29 mouse cellular contexts compared by ENCODE assay signal in the genomic region with DNA sequence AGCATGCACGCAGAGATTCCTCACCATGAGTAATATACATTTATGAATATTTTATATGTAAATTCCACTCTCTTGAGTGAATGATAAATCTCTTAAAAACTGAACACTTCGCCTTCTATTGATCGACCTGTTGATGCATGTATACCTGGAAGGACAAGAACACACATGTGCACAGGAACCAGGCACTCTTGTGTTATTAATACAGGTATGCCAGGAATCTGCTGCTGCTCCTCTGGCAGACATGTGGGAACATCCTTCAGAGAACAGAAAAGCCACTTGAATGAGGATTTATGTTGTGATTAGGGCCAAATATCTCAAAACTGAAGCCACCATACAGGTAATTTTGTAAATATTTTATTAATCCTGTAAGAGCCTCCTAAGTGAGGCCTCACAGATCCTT.
"Had no signal": no experiment of that assay in that cellular context is flagged by ENCODE, and none has a peak within 500 bp of the region (broad histone marks: within the 10 kb centered on the region; RNA-seq: fewer than 3 reads in every experiment).

No protein-coding gene starts in this region.

- H3K27ac ChIP-seq: left cerebral cortex, adult 2 months; limb, embryonic 10.5 days; limb, embryonic 12.5 days; limb, embryonic 13.5 days; limb, embryonic 15.5 days; liver, embryonic 12.5 days; liver, embryonic 13.5 days; liver, embryonic 14.5 days; liver, embryonic 15.5 days; lung, embryonic 15.5 days; macrophage; midbrain, embryonic 10.5 days; midbrain, embryonic 12.5 days; midbrain, embryonic 15.5 days; neural tube, embryonic 12.5 days; neural tube, embryonic 13.5 days had no signal

- H3K4me2 ChIP-seq: limb, embryonic 12.5 days; limb, embryonic 13.5 days; limb, embryonic 15.5 days; liver, embryonic 11.5 days; liver, embryonic 12.5 days; liver, embryonic 13.5 days; liver, embryonic 15.5 days; lung, embryonic 14.5 days; lung, embryonic 15.5 days; midbrain, embryonic 12.5 days; midbrain, embryonic 15.5 days; neural tube, embryonic 12.5 days; neural tube, embryonic 13.5 days had no signal

- DNase-seq: left cerebral cortex, postnatal 4 days; liver; liver, embryonic 13.5 days; liver, postnatal 0 days; lung, adult 18-20 months; lung, adult 2 months; lung, embryonic 14.5 days; lung, postnatal 14 days; lung, postnatal 36 days; lung, postnatal 4 days had no signal

- H3K4me1 ChIP-seq: limb, embryonic 15.5 days; liver, embryonic 12.5 days; liver, embryonic 13.5 days; liver, embryonic 15.5 days; lung, embryonic 15.5 days; megakaryocyte, embryonic 14.5 days; midbrain, embryonic 10.5 days; midbrain, embryonic 12.5 days; neural tube, embryonic 12.5 days had no signal

- H3K27me3 ChIP-seq: limb, embryonic 12.5 days; limb, embryonic 13.5 days; limb, embryonic 15.5 days; liver, embryonic 12.5 days; liver, embryonic 13.5 days; liver, embryonic 15.5 days; lung, embryonic 15.5 days; megakaryocyte, embryonic 14.5 days; neural tube, embryonic 12.5 days; neural tube, embryonic 13.5 days had no signal

- H3K36me3 ChIP-seq: limb, embryonic 10.5 days; limb, embryonic 12.5 days; limb, embryonic 13.5 days; limb, embryonic 15.5 days; liver, embryonic 12.5 days; liver, embryonic 13.5 days; liver, embryonic 15.5 days; lung, embryonic 15.5 days; midbrain, embryonic 10.5 days; midbrain, embryonic 12.5 days; midbrain, embryonic 15.5 days; neural tube, embryonic 12.5 days; neural tube, embryonic 13.5 days had no signal

- H3K4me3 ChIP-seq: left cerebral cortex, adult 2 months; limb, embryonic 10.5 days; limb, embryonic 12.5 days; limb, embryonic 13.5 days; limb, embryonic 15.5 days; liver, embryonic 12.5 days; liver, embryonic 13.5 days; liver, embryonic 15.5 days; lung, embryonic 15.5 days; megakaryocyte, embryonic 14.5 days; midbrain, embryonic 10.5 days; midbrain, embryonic 12.5 days; midbrain, embryonic 15.5 days; myocyte; neural tube, embryonic 12.5 days; neural tube, embryonic 13.5 days had no signal

- H3K9me3 ChIP-seq: limb, embryonic 10.5 days; limb, embryonic 12.5 days; limb, embryonic 13.5 days; limb, embryonic 15.5 days; liver, embryonic 12.5 days; liver, embryonic 13.5 days; liver, embryonic 15.5 days; lung, embryonic 15.5 days; megakaryocyte, embryonic 14.5 days; midbrain, embryonic 10.5 days; midbrain, embryonic 12.5 days; midbrain, embryonic 15.5 days; neural tube, embryonic 12.5 days; neural tube, embryonic 13.5 days had no signal

- H3K9ac ChIP-seq: limb, embryonic 12.5 days; limb, embryonic 13.5 days; limb, embryonic 15.5 days; liver, embryonic 12.5 days; liver, embryonic 13.5 days; liver, embryonic 14.5 days; liver, embryonic 15.5 days; liver, postnatal 0 days; lung, embryonic 14.5 days; lung, embryonic 15.5 days; midbrain, embryonic 12.5 days; midbrain, embryonic 15.5 days; neural tube, embryonic 12.5 days had no signal

- ATAC-seq: liver, embryonic 12.5 days; liver, postnatal 0 days; lung, postnatal 0 days; midbrain, embryonic 15.5 days had no signal
